In the genomic region with DNA sequence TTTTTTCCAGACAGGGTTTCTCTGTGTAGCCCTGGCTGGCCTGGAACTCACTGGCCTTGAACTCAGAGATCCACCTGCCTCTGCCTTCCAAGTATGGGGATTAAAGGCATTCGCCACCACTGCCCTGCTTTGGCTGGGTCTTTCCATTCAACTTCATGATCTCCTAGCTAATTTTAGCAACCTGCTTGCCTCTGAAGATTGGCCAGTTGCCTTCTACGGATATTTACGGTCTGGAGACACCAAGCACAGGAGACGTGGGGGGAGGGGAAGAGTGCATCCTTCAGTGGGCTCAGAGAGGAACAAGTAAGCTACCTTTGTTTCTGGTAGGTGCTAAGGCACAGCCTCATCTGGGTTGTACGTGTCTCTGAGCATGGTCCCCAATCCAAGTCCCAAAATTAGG, we compare ENCODE assay signal across 1 mouse cellular context.
TF ChIP-seq lines count a peak whose summit lies in the region.

No protein-coding gene starts in this region.

TF ChIP-seq in ES-E14, 5 proteins besides CTCF, POLR2A, EP300 and RAD21:
- TF ChIP-seq ZNF384 (IDR thresholded peaks at IDR 0.05; ENCODE audit: low read depth, low read length) (no peak), ZC3H11A (IDR thresholded peaks at IDR 0.05; ENCODE audit: borderline replicate concordance, low read depth, low read length) (no peak), CHD2 (IDR thresholded peaks at IDR 0.05; ENCODE audit: low read depth, low read length) (no peak), MAFK (IDR thresholded peaks at IDR 0.05; ENCODE audit: insufficient read depth, low read depth, low read length) (no peak), HCFC1 (IDR thresholded peaks at IDR 0.05; ENCODE audit: borderline replicate concordance, insufficient read depth, low read length) (no peak)
